In the genomic region with DNA sequence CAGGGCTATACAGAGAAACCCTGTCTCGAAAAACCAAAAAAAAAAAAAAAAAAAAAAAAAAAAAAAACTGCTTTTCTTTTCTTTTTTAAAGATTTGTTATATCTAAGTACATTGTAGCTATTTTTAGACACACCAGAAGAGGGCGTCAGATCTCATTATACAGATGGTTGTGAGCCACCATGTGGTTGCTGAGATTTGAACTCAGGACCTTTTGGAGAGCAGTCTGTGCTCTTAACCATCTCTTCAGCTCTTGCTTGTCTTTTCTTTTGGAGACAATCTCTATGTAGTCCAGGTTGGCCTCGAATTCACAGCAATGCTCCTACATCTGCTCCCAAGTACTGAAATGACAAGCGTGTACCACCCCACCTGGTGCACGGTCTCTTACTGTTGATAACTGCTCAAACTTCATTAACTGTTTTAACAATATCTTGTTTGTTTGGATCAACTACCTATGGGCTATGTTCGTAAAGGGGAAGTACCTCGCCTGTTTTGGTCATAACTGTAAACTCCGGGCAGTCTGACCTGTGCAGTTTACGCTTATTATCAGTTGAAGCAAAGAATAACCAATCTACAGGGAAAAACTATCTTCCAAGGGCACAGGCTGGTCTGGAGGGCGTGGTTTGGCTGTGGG, we compare ENCODE assay signal across 8 mouse cellular contexts. TPM values are rescaled to one million over a fixed set of nuclear protein-coding genes. Genes with fewer than 3 reads are reported as not detected.
DNase-seq lines count a peak whose midpoint lies in the region; ATAC-seq and TF ChIP-seq lines count a peak whose summit lies in the region.

No protein-coding gene starts in this region.

- ATAC-seq in lung, postnatal 0 days, result no peak
- no peak for ATAC-seq in embryonic facial prominence, embryonic 11.5 days (replicated peaks; ENCODE audit: insufficient number of reproducible peaks, low FRiP score, low TSS enrichment, low read depth)
- ATAC-seq in intestine, postnatal 0 days, result no peak
- ATAC-seq in neural tube, embryonic 15.5 days (ENCODE audit: low FRiP score), result no peak
- no peak for ATAC-seq in cerebellum, adult (ENCODE audit: insufficient number of reproducible peaks, low FRiP score, low TSS enrichment)

- peak overlapping the region; percentile 94; the same call in 1 of the 2 replicates for H3K27ac ChIP-seq in lung, postnatal 0 days (ENCODE audit: low read length)
- H3K27ac ChIP-seq in embryonic facial prominence, embryonic 11.5 days (replicated peaks; ENCODE audit: low read depth, low read length), result peak overlapping the region; percentile 29; the same call in 1 of the 2 replicates
- H3K27ac ChIP-seq in intestine, postnatal 0 days (ENCODE audit: low read depth, low read length), result peak overlapping the region; percentile 92
- H3K27ac ChIP-seq in neural tube, embryonic 15.5 days (replicated peaks), result peak overlapping the region; percentile 81

- no peaks in the 10 kb centered on the region for H3K9me3 ChIP-seq in lung, postnatal 0 days (ENCODE audit: low read length)
- H3K9me3 ChIP-seq in embryonic facial prominence, embryonic 11.5 days (replicated peaks; ENCODE audit: control insufficient read depth, low read length), result no peaks in the 10 kb centered on the region
- H3K9me3 ChIP-seq in intestine, postnatal 0 days (ENCODE audit: control insufficient read depth), result no peaks in the 10 kb centered on the region
- H3K9me3 ChIP-seq in neural tube, embryonic 15.5 days (replicated peaks), result no peaks in the 10 kb centered on the region

- no peaks in the 10 kb centered on the region for H3K27me3 ChIP-seq in lung, postnatal 0 days (replicated peaks; ENCODE audit: insufficient read depth, low read length)
- H3K27me3 ChIP-seq in embryonic facial prominence, embryonic 11.5 days (ENCODE audit: control insufficient read depth, insufficient read depth, low read length), result no peaks in the 10 kb centered on the region
- no peaks in the 10 kb centered on the region for H3K27me3 ChIP-seq in intestine, postnatal 0 days (replicated peaks; ENCODE audit: control insufficient read depth, insufficient read depth, low read length)
- no peaks in the 10 kb centered on the region for H3K27me3 ChIP-seq in neural tube, embryonic 15.5 days (replicated peaks)

- peak overlapping the region; percentile 52 for H3K4me3 ChIP-seq in lung, postnatal 0 days (ENCODE audit: low read depth, low read length)
- H3K4me3 ChIP-seq in embryonic facial prominence, embryonic 11.5 days (ENCODE audit: low read depth, low read length), result peak overlapping the region; percentile 48
- peak overlapping the region; percentile 69 for H3K4me3 ChIP-seq in intestine, postnatal 0 days (ENCODE audit: low read depth, low read length)
- H3K4me3 ChIP-seq in neural tube, embryonic 15.5 days (replicated peaks), result peak overlapping the region; percentile 62

- WGBS in lung, postnatal 0 days, result under 1% methylated on average over 9 of the region's 10 CpGs
- WGBS in embryonic facial prominence, embryonic 11.5 days, result 5% methylated on average over 9 of the region's 10 CpGs
- under 1% methylated on average over 9 of the region's 10 CpGs for WGBS in intestine, postnatal 0 days
- WGBS in neural tube, embryonic 15.5 days, result 4% methylated on average over 9 of the region's 10 CpGs

- peaks cover 13% of the 10 kb centered on the region; the same call in 1 of the 2 replicates for H3K4me1 ChIP-seq in lung, postnatal 0 days (ENCODE audit: insufficient read depth, low read depth, low read length)
- peaks cover 7% of the 10 kb centered on the region; the same call in 1 of the 2 replicates for H3K4me1 ChIP-seq in embryonic facial prominence, embryonic 11.5 days (ENCODE audit: control insufficient read depth, insufficient read depth, low read length)
- no peaks in the 10 kb centered on the region for H3K4me1 ChIP-seq in intestine, postnatal 0 days (replicated peaks; ENCODE audit: control insufficient read depth, insufficient read depth, low read length)
- H3K4me1 ChIP-seq in neural tube, embryonic 15.5 days, result peaks cover 52% of the 10 kb centered on the region

- no peak overlapping the region for H3K9ac ChIP-seq in lung, postnatal 0 days (replicated peaks; ENCODE audit: low read depth)
- H3K9ac ChIP-seq in embryonic facial prominence, embryonic 11.5 days (replicated peaks; ENCODE audit: low read length), result peak overlapping the region; percentile 43
- H3K9ac ChIP-seq in intestine, postnatal 0 days (ENCODE audit: low read depth, low read length), result peak overlapping the region; percentile 35; the same call in 1 of the 2 replicates
- H3K9ac ChIP-seq in neural tube, embryonic 15.5 days (replicated peaks), result peak overlapping the region; percentile 45; the same call in 1 of the 2 replicates

- DNase-seq in lung, postnatal 0 days (ENCODE audit: low spot score), result no peak
- DNase-seq in lung, postnatal 10 days, result no peak
- no peak for DNase-seq in embryonic facial prominence, embryonic 11.5 days (ENCODE audit: low spot score)
- DNase-seq in adrenal gland, adult (ENCODE audit: inconsistent age in 2 of 2, low spot score in 1 of 2), result no peak
- no peak for DNase-seq in embryo, embryonic 10 days (ENCODE audit: low spot score)

- peaks cover 10% of the 10 kb centered on the region for H3K36me3 ChIP-seq in lung, postnatal 0 days (ENCODE audit: insufficient read depth, low read length)
- H3K36me3 ChIP-seq in embryonic facial prominence, embryonic 11.5 days (replicated peaks; ENCODE audit: control insufficient read depth, insufficient read depth, low read depth, low read length), result peaks cover 11% of the 10 kb centered on the region
- peaks cover 19% of the 10 kb centered on the region for H3K36me3 ChIP-seq in intestine, postnatal 0 days (ENCODE audit: control insufficient read depth, insufficient read depth)
- H3K36me3 ChIP-seq in neural tube, embryonic 15.5 days, result peaks cover 17% of the 10 kb centered on the region

- no peak for TF ChIP-seq EP300 in lung, postnatal 0 days (IDR thresholded peaks at IDR 0.05)

- peak overlapping the region; percentile 89 for H3K4me2 ChIP-seq in lung, postnatal 0 days (replicated peaks; ENCODE audit: low read depth, low read length)
- H3K4me2 ChIP-seq in embryonic facial prominence, embryonic 11.5 days (ENCODE audit: low read depth, low read length), result peak overlapping the region; percentile 84; the same call in 1 of the 2 replicates
- peak overlapping the region; percentile 94 for H3K4me2 ChIP-seq in intestine, postnatal 0 days (replicated peaks; ENCODE audit: low read depth)
- peak overlapping the region; percentile 79 for H3K4me2 ChIP-seq in neural tube, embryonic 15.5 days

- TF ChIP-seq CTCF in lung, postnatal 0 days (IDR thresholded peaks at IDR 0.05), result peak; percentile 13; the same call in 1 of the 2 replicates
- TF ChIP-seq CTCF in intestine, postnatal 0 days (IDR thresholded peaks at IDR 0.05; ENCODE audit: low read depth), result peak; percentile 33

RNA-seq across cellular contexts. Expression of a gene that starts 0.6 kb away (rescaled TPM):
- polyA plus RNA-seq in lung, postnatal 0 days (2015; fragmentation: Nextera tagmentation; extraction: Ambion mirVana), result 11.7 and 14.4 TPM in 2 replicates
- 8.6 and 8.9 TPM in 2 replicates for polyA plus RNA-seq in embryonic facial prominence, embryonic 11.5 days (2014; fragmentation: Nextera tagmentation; extraction: Ambion mirVana)
- polyA plus RNA-seq in intestine, postnatal 0 days (2015; fragmentation: Nextera tagmentation; extraction: Ambion mirVana), result 5.7 and 5.8 TPM in 2 replicates
- polyA plus RNA-seq in neural tube, embryonic 15.5 days (2015; fragmentation: Nextera tagmentation; extraction: Ambion mirVana), result 7.0 and 9.7 TPM in 2 replicates

RNA-seq across cellular contexts. Expression of a gene that starts 0.6 kb away (rescaled TPM):
- 18.2 and 20.0 TPM in 2 replicates for polyA plus RNA-seq in lung, postnatal 0 days (2015; fragmentation: Nextera tagmentation; extraction: Ambion mirVana)
- polyA plus RNA-seq in embryonic facial prominence, embryonic 11.5 days (2014; fragmentation: Nextera tagmentation; extraction: Ambion mirVana), result 8.9 and 10.9 TPM in 2 replicates
- 14.1 and 16.1 TPM in 2 replicates for polyA plus RNA-seq in intestine, postnatal 0 days (2015; fragmentation: Nextera tagmentation; extraction: Ambion mirVana)
- polyA plus RNA-seq in neural tube, embryonic 15.5 days (2015; fragmentation: Nextera tagmentation; extraction: Ambion mirVana), result 19.3 and 20.0 TPM in 2 replicates

RNA-seq across cellular contexts. Expression of a gene that starts 7.5 kb away (rescaled TPM):
- 991 and 1,079 TPM in 2 replicates for polyA plus RNA-seq in lung, postnatal 0 days (2015; fragmentation: Nextera tagmentation; extraction: Ambion mirVana)
- 1,340 and 1,370 TPM in 2 replicates for polyA plus RNA-seq in embryonic facial prominence, embryonic 11.5 days (2014; fragmentation: Nextera tagmentation; extraction: Ambion mirVana)
- 762 and 768 TPM in 2 replicates for polyA plus RNA-seq in intestine, postnatal 0 days (2015; fragmentation: Nextera tagmentation; extraction: Ambion mirVana)
- 774 and 869 TPM in 2 replicates for polyA plus RNA-seq in neural tube, embryonic 15.5 days (2015; fragmentation: Nextera tagmentation; extraction: Ambion mirVana)

RNA-seq across cellular contexts. Expression of a gene that starts 10.5 kb away (rescaled TPM):
- 33.0 and 33.9 TPM in 2 replicates for polyA plus RNA-seq in lung, postnatal 0 days (2015; fragmentation: Nextera tagmentation; extraction: Ambion mirVana)
- polyA plus RNA-seq in embryonic facial prominence, embryonic 11.5 days (2014; fragmentation: Nextera tagmentation; extraction: Ambion mirVana), result 84.9 and 91.8 TPM in 2 replicates
- polyA plus RNA-seq in intestine, postnatal 0 days (2015; fragmentation: Nextera tagmentation; extraction: Ambion mirVana), result 30.8 and 30.9 TPM in 2 replicates
- 82.1 and 85.4 TPM in 2 replicates for polyA plus RNA-seq in neural tube, embryonic 15.5 days (2015; fragmentation: Nextera tagmentation; extraction: Ambion mirVana)

RNA-seq across cellular contexts. Expression of a gene that starts 12.3 kb away (rescaled TPM):
- polyA plus RNA-seq in lung, postnatal 0 days (2015; fragmentation: Nextera tagmentation; extraction: Ambion mirVana), result 103 and 104 TPM in 2 replicates
- polyA plus RNA-seq in embryonic facial prominence, embryonic 11.5 days (2014; fragmentation: Nextera tagmentation; extraction: Ambion mirVana), result 139 and 140 TPM in 2 replicates
- 33.9 and 35.4 TPM in 2 replicates for polyA plus RNA-seq in intestine, postnatal 0 days (2015; fragmentation: Nextera tagmentation; extraction: Ambion mirVana)
- 66.1 and 71.0 TPM in 2 replicates for polyA plus RNA-seq in neural tube, embryonic 15.5 days (2015; fragmentation: Nextera tagmentation; extraction: Ambion mirVana)

Comparison
In these comparisons a context has a peak if more than half of its experiments do, and no peak if none do; other contexts are left out.
1. H3K27ac ChIP-seq: peak in every context shown above with its lines; median percentile 94 in lung, postnatal 0 days; 92 in intestine, postnatal 0 days; 81 in neural tube, embryonic 15.5 days; 29 in embryonic facial prominence, embryonic 11.5 days.